Mouse (Mus musculus) myocyte (in vitro differentiated cells): ENCODE results near the gene Dcaf10.

Source experiments
- MYOD1 ChIP-seq, 3 experiments: IDR thresholded peaks; one replicate each; pipeline ENCODE4 v1.6.1; 2011; ENCODE audit warnings: control low read depth in 2 of 3, low read depth in 2 of 3, mild to moderate bottlenecking in 2 of 3, moderate library complexity in 1 of 3; ENCODE audit not compliant: insufficient read length in 2 of 3, control insufficient read depth in 1 of 3
- MYOG ChIP-seq, 3 experiments: IDR thresholded peaks; one replicate each; pipeline ENCODE4 v1.6.1; 2011; ENCODE audit warnings: control low read depth in 2 of 3, low read depth in 2 of 3, mild to moderate bottlenecking in 2 of 3; ENCODE audit not compliant: insufficient read length in 2 of 3, control insufficient read depth in 1 of 3, insufficient read depth in 1 of 3
- POLR2A ChIP-seq: IDR thresholded peaks from one replicate; pipeline ENCODE4 v1.6.1; 2011; ENCODE audit warnings: low read depth, mild to moderate bottlenecking, control low read depth, moderate library complexity; ENCODE audit not compliant: insufficient read length
- POLR2AphosphoS2 ChIP-seq: IDR thresholded peaks from one replicate; pipeline ENCODE4 v1.6.1; 2011; ENCODE audit warnings: low read depth, control low read depth; ENCODE audit not compliant: insufficient read length
- USF1 ChIP-seq: IDR thresholded peaks from one replicate; pipeline ENCODE4 v1.6.1; 2011; ENCODE audit warnings: low read depth, mild to moderate bottlenecking, control low read depth, moderate library complexity

DNA sequence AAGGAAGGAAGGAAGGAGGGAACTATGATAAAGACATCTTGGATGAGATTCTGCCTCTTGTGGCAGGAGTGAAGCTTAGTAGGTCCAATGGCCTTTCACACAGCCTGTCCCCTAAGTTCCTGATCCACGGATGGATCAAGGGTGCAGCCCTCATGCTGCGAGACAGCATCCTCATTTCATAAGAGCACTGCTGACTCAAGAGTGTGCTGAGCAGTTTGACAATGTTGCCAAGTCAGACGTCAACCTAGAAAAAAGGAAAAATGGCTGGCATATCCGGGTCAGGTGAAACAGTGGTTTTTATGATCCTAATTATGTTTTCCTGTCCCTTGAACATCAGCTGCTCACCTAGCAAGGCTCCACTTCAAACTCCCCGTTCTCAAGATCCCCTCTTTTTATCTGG, 51.8 kb downstream of the Dcaf10 start:
- TF ChIP-seq POLR2A (no peak), MYOD1 (IDR thresholded peaks at IDR 0.05; ENCODE audit: control insufficient read depth in 1 of 3, insufficient read length in 2 of 3, low read depth in 2 of 3) (no peak), USF1 (no peak), MYOG (IDR thresholded peaks at IDR 0.05; ENCODE audit: control insufficient read depth in 1 of 3, insufficient read depth in 1 of 3, insufficient read length in 2 of 3, low read depth in 2 of 3) (no peak), POLR2AphosphoS2 (no peak)
